Mouse (Mus musculus) brown adipose tissue, adult 24 weeks (tissue): ENCODE data around the gene Hivep3. TPM values are rescaled to one million over a fixed set of nuclear protein-coding genes. Genes with fewer than 3 reads are reported as not detected.

ENCODE experiments used
- H3K27ac ChIP-seq: fragments of 200-500 bp; replicated peaks from 2 replicates; pipeline ENCODE4 v1.5.1; 2012; ENCODE audit warnings: low read depth, mild to moderate bottlenecking, low read length
- H3K4me1 ChIP-seq: fragments of 200-500 bp; 2 replicates; pipeline ENCODE4 v1.6.1; 2012; ENCODE audit warnings: low read length, mixed read lengths; ENCODE audit not compliant: control insufficient read depth, insufficient read depth, insufficient read length
- H3K4me3 ChIP-seq: fragments of 200-500 bp; 2 replicates; pipeline ENCODE4 v1.5.1; 2012; ENCODE audit warnings: low read depth, mild to moderate bottlenecking, low read length, moderate library complexity; ENCODE audit not compliant: insufficient read depth
- polyA plus RNA-seq: library from polyadenylated mRNA; stranded (reverse); fragments of >200 nt; gene quantifications from 2 replicates; pipeline ENCODE4 v1.2.4, GENCODE M21; 2012; ENCODE audit not compliant: missing spikeins, insufficient read depth, insufficient read length

Hivep3 gene
- polyA plus RNA-seq, 1 experiment, result 6.1 TPM

GRCm38 (mm10) chr4:120044612-120045011 is 311.0 kb downstream of the Hivep3 start:
- H3K27ac ChIP-seq, result no peak overlapping the region
- H3K4me3 ChIP-seq, result no peak overlapping the region
- H3K4me1 ChIP-seq, result peaks cover 6% of the 10 kb centered on the region

GRCm38 (mm10) chr4:120045131-120045537 is 311.6 kb downstream of the Hivep3 start:
- H3K27ac ChIP-seq, result no peak overlapping the region
- H3K4me1 ChIP-seq, result peaks cover 6% of the 10 kb centered on the region
- H3K4me3 ChIP-seq, result no peak overlapping the region

- no peak overlapping the region for H3K27ac ChIP-seq
- H3K4me1 ChIP-seq, result peaks cover 6% of the 10 kb centered on the region
- H3K4me3 ChIP-seq, result no peak overlapping the region
Measured at GRCm38 (mm10) chr4:120045871-120046270, 312.3 kb downstream of the Hivep3 start.

- Histone ChIP-seq H3K4me3 (no peak overlapping the region), H3K4me1 (peaks cover 9% of the 10 kb centered on the region), H3K27ac (no peak overlapping the region)
Measured at GRCm38 (mm10) chr4:120047060-120047459, 313.5 kb downstream of the Hivep3 start.

GRCm38 (mm10) chr4:120048274-120048673 is 314.7 kb downstream of the Hivep3 start:
- Histone ChIP-seq H3K4me1 (peaks cover 9% of the 10 kb centered on the region), H3K4me3 (no peak overlapping the region), H3K27ac (no peak overlapping the region)

GRCm38 (mm10) chr4:120049857-120050256 is 316.3 kb downstream of the Hivep3 start:
- Histone ChIP-seq H3K27ac (no peak overlapping the region), H3K4me3 (no peak overlapping the region), H3K4me1 (peaks cover 8% of the 10 kb centered on the region)

- no peak overlapping the region for H3K4me3 ChIP-seq
- H3K27ac ChIP-seq, result no peak overlapping the region
- H3K4me1 ChIP-seq, result peaks cover 3% of the 10 kb centered on the region; the same call in 1 of the 2 replicates
Measured at GRCm38 (mm10) chr4:120052481-120052880, 318.9 kb downstream of the Hivep3 start.

GRCm38 (mm10) chr4:120053026-120054005 is 319.7 kb downstream of the Hivep3 start:
- Histone ChIP-seq H3K4me1 (peaks cover 3% of the 10 kb centered on the region; the same call in 1 of the 2 replicates), H3K4me3 (no peak overlapping the region), H3K27ac (no peak overlapping the region)

GRCm38 (mm10) chr4:120054145-120054544 is 320.6 kb downstream of the Hivep3 start:
- Histone ChIP-seq H3K4me1 (peaks cover 3% of the 10 kb centered on the region; the same call in 1 of the 2 replicates), H3K27ac (no peak overlapping the region), H3K4me3 (no peak overlapping the region)

- no peak overlapping the region for H3K4me3 ChIP-seq
- peaks cover under 1% of the 10 kb centered on the region; the same call in 1 of the 2 replicates for H3K4me1 ChIP-seq
- H3K27ac ChIP-seq, result no peak overlapping the region
Measured at GRCm38 (mm10) chr4:120056451-120056850, 322.9 kb downstream of the Hivep3 start.

- H3K4me3 ChIP-seq, result no peak overlapping the region
- no peaks in the 10 kb centered on the region for H3K4me1 ChIP-seq
- no peak overlapping the region for H3K27ac ChIP-seq
Measured at GRCm38 (mm10) chr4:120057529-120057928, 323.9 kb downstream of the Hivep3 start.

GRCm38 (mm10) chr4:120058157-120058556 is 324.6 kb downstream of the Hivep3 start:
- Histone ChIP-seq H3K4me1 (no peaks in the 10 kb centered on the region), H3K4me3 (no peak overlapping the region), H3K27ac (no peak overlapping the region)

- Histone ChIP-seq H3K4me1 (no peaks in the 10 kb centered on the region), H3K4me3 (no peak overlapping the region), H3K27ac (no peak overlapping the region)
Measured at GRCm38 (mm10) chr4:120058794-120059193, 325.2 kb downstream of the Hivep3 start.

- H3K4me1 ChIP-seq, result no peaks in the 10 kb centered on the region
- no peak overlapping the region for H3K4me3 ChIP-seq
- H3K27ac ChIP-seq, result no peak overlapping the region
Measured at GRCm38 (mm10) chr4:120061727-120062126, 328.1 kb downstream of the Hivep3 start.

- no peaks in the 10 kb centered on the region for H3K4me1 ChIP-seq
- H3K27ac ChIP-seq, result no peak overlapping the region
- no peak overlapping the region for H3K4me3 ChIP-seq
Measured at GRCm38 (mm10) chr4:120062198-120062597, 328.6 kb downstream of the Hivep3 start.

GRCm38 (mm10) chr4:120062754-120063153 is 329.2 kb downstream of the Hivep3 start:
- no peaks in the 10 kb centered on the region for H3K4me1 ChIP-seq
- H3K27ac ChIP-seq, result no peak overlapping the region
- no peak overlapping the region for H3K4me3 ChIP-seq
